Mouse (Mus musculus) neural tube, embryonic 11.5 days (tissue): ENCODE results near the gene Nfia. TPM values are rescaled to one million over a fixed set of nuclear protein-coding genes. Genes with fewer than 3 reads are reported as not detected.

Source experiments
- ATAC-seq: fragments of 200-750 bp; cut with Nextera tagmentation; 2 replicates; pipeline ENCODE4 v1.8.0; 2017; ENCODE audit warnings: moderate number of reproducible peaks, mild to moderate bottlenecking, moderate TSS enrichment, moderate library complexity; ENCODE audit not compliant: insufficient read depth, low FRiP score, low TSS enrichment
- DNase-seq: peaks from one replicate; pipeline ENCODE4 v3.0.0-alpha.2; 2015; ENCODE audit warnings: low spot score
- H3K27ac ChIP-seq: fragments of 300-500 bp; sonication (generic); 2 replicates; pipeline ENCODE4 v1.5.1; 2014; ENCODE audit warnings: low read depth, mild to moderate bottlenecking, low read length
- H3K27me3 ChIP-seq: fragments of 300-500 bp; sonication (generic); 2 replicates; pipeline ENCODE4 v1.6.1; 2014; ENCODE audit warnings: mild to moderate bottlenecking, low read length, mixed read lengths; ENCODE audit not compliant: control insufficient read depth, insufficient read depth
- H3K36me3 ChIP-seq: fragments of 300-500 bp; sonication (generic); 2 replicates; pipeline ENCODE4 v1.6.1; 2014; ENCODE audit warnings: mild to moderate bottlenecking, low read length, moderate library complexity, mixed read lengths; ENCODE audit not compliant: control insufficient read depth, insufficient read depth
- H3K4me1 ChIP-seq: fragments of 300-500 bp; sonication (generic); 2 replicates; pipeline ENCODE4 v1.6.1; 2014; ENCODE audit warnings: low read length, mixed read lengths; ENCODE audit not compliant: control insufficient read depth, insufficient read depth
- H3K4me2 ChIP-seq: fragments of 300-500 bp; sonication (generic); 2 replicates; pipeline ENCODE4 v1.6.1; 2014; ENCODE audit warnings: low read depth, mild to moderate bottlenecking, moderate library complexity
- H3K4me3 ChIP-seq: fragments of 300-500 bp; sonication (generic); 2 replicates; pipeline ENCODE4 v1.5.1; 2014; ENCODE audit warnings: low read depth, low read length
- H3K9ac ChIP-seq: fragments of 300-500 bp; sonication (generic); 2 replicates; pipeline ENCODE4 v1.6.1; 2014; ENCODE audit warnings: mild to moderate bottlenecking, low read length
- H3K9me3 ChIP-seq: fragments of 300-500 bp; sonication (generic); 2 replicates; pipeline ENCODE4 v1.6.1; 2016; ENCODE audit warnings: low read length; ENCODE audit not compliant: control insufficient read depth
- WGBS: fragments of 180-500 bp; shearing (Covaris S2); extraction: QIAGEN DNeasy Blood & Tissue Kit; methylation state at CpG from one replicate; pipeline ENCODE4 v1.1.7; 2014; 5-methylcytosine and 5-hydroxymethylcytosine counted together
- polyA plus RNA-seq: library from polyadenylated mRNA; unstranded; fragments of >200 nt; fragmentation: Nextera tagmentation; extraction: Ambion mirVana; gene quantifications from 2 replicates; pipeline ENCODE4 v1.2.1, GENCODE M21; 2014

The Nfia gene
- polyA plus RNA-seq, 1 experiment from 2014 or later: 29.0 TPM

DNA sequence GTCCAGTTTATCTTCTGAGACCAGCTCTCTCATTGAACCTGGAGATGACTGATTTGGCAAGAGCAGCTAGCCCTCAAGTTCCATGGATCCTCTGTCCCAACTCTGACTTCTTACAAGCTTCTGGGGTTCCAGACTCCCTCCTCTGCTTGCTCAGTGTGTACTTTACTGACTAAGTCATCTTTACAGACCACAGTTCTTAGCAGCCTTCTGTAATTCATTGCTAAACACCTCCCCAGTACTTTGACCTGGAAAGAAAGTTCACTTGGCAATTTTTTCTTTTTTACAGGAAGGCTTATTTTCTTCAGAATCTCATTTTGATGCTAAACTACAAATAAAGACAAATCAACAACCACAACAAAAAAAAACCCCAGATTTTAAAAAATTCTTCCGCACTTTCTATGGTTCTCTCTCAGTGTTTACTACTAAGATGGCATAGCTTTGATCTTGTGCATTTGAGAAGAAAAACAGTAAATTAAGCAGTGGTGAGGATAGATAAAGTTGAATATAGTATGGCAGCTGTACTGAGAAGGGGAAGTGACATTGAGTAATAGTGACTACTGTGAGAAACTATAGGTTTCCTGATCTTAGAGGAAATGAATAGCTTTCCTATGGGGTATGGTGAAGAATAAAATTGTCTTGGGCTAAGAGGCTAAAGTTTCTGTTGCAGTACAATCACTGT lies 213.7 kb downstream of the Nfia start:
- Histone ChIP-seq H3K4me3 (no peak overlapping the region), H3K4me2 (no peak overlapping the region), H3K4me1 (no peaks in the 10 kb centered on the region; the same call in 1 of the 2 replicates), H3K27me3 (no peaks in the 10 kb centered on the region), H3K9ac (no peak overlapping the region), H3K36me3 (no peaks in the 10 kb centered on the region), H3K27ac (no peak overlapping the region), H3K9me3 (no peaks in the 10 kb centered on the region)
- no peak for ATAC-seq
- no peak for DNase-seq
- WGBS: 96% methylated on average over 1 of the region's 1 CpGs

DNA sequence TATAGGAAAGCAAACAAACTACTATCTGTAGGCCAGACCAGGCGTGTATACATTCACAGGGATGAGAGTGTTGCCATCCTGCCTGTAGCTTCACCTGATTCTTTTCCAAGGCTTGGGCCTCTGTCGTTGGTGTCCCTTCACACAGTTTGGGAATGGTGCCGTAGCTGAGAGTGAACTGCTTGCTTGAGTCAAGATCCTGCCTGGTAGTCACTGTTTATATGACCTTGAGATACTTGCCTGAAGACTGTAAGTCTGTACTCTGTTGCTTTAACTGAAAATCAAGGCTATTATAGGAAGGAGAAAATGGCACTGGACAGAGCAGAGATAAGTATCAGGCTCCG lies 214.2 kb downstream of the Nfia start:
- H3K4me1 ChIP-seq: peaks cover 2% of the 10 kb centered on the region; the same call in 1 of the 2 replicates
- no peak overlapping the region for H3K4me3 ChIP-seq
- H3K9me3 ChIP-seq: no peaks in the 10 kb centered on the region
- no peaks in the 10 kb centered on the region for H3K36me3 ChIP-seq
- H3K27me3 ChIP-seq: no peaks in the 10 kb centered on the region
- ATAC-seq (no peak), DNase-seq (no peak)
- WGBS: 87% methylated on average over 4 of the region's 4 CpGs
- no peak overlapping the region for H3K4me2 ChIP-seq
- H3K9ac ChIP-seq: no peak overlapping the region
- no peak overlapping the region for H3K27ac ChIP-seq

DNA sequence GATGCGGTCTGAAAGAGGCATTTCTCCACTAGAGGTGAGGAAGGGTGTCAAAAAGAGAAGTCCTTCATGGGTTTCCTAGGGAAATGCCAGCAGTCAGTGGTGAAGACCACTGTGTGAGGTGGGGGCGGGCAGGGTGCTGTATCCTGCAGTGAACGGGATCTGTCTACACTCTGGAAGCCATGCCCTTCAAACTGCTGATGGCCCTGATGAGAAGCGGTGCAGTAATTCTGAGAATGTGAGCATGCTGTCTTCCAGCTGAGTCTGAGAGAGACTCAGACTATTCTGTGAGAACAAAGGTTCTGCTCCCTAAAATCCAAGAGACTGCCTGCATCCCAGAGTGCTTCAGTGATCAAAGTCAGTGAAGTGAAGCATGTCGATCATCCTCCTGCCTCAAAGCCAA lies 216.2 kb downstream of the Nfia start:
- WGBS: 52% methylated on average over 5 of the region's 5 CpGs
- H3K27me3 ChIP-seq: no peaks in the 10 kb centered on the region

DNA sequence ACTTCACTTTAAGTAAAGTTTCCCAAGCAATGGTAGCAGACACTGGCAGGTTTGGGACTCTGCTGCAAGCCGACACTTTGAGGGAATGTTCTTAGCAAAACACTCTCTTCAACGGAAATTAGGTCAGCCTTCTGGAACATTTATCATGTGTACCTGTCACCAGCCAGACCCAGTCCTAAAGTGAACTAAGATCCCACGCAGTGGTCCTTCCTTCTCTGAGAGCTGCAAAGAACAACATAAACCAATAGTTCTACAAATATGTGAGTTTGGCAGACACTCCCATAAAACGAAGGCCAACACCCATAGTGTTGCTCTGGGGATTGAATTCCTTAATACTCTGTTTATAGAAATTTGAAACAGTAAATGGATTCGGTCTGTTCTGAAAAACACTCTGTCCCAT lies 217.9 kb downstream of the Nfia start:
- Histone ChIP-seq H3K9me3 (no peaks in the 10 kb centered on the region), H3K27me3 (no peaks in the 10 kb centered on the region), H3K36me3 (no peaks in the 10 kb centered on the region), H3K9ac (no peak overlapping the region), H3K4me3 (no peak overlapping the region), H3K4me1 (peaks cover 2% of the 10 kb centered on the region; the same call in 1 of the 2 replicates), H3K27ac (no peak overlapping the region), H3K4me2 (no peak overlapping the region)
- WGBS: 56% methylated on average over 5 of the region's 5 CpGs
- no peak for ATAC-seq
- no peak for DNase-seq

More for the DNA sequence above, 216.2 kb downstream of the Nfia start:
- DNase-seq: no peak
- no peak overlapping the region for H3K4me2 ChIP-seq
- no peaks in the 10 kb centered on the region for H3K9me3 ChIP-seq
- H3K9ac ChIP-seq: no peak overlapping the region
- H3K4me1 ChIP-seq: peaks cover 2% of the 10 kb centered on the region; the same call in 1 of the 2 replicates
- no peak overlapping the region for H3K27ac ChIP-seq
- no peak for ATAC-seq
- no peak overlapping the region for H3K4me3 ChIP-seq
- no peaks in the 10 kb centered on the region for H3K36me3 ChIP-seq

DNA sequence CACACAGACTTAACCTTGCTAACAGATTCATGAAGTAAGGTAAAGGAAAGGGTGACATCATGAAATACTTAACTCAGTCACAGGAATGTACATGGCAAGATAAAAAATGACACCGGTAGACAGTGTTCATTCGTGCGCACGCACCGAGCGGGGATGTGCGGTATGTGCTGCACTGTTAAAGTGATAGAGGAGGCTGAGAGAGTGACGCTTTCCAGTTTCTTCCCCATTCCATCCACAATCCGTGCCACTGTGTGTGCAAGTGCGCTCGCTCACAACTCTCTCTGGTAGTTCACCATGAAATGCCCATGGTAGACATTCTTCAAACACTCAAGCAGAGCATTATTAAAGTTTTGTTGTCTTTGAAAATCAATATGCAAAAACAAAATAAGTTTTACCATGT lies 218.9 kb downstream of the Nfia start:
- no peak overlapping the region for H3K9ac ChIP-seq
- H3K27me3 ChIP-seq: no peaks in the 10 kb centered on the region
- no peaks in the 10 kb centered on the region for H3K36me3 ChIP-seq
- peaks cover 2% of the 10 kb centered on the region; the same call in 1 of the 2 replicates for H3K4me1 ChIP-seq
- H3K4me3 ChIP-seq: no peak overlapping the region
- H3K9me3 ChIP-seq: no peaks in the 10 kb centered on the region
- H3K4me2 ChIP-seq: no peak overlapping the region
- ATAC-seq (no peak; the same call in 1 of the 2 replicates), DNase-seq (no peak)
- no peak overlapping the region for H3K27ac ChIP-seq
- WGBS: 83% methylated on average over 11 of the region's 11 CpGs

DNA sequence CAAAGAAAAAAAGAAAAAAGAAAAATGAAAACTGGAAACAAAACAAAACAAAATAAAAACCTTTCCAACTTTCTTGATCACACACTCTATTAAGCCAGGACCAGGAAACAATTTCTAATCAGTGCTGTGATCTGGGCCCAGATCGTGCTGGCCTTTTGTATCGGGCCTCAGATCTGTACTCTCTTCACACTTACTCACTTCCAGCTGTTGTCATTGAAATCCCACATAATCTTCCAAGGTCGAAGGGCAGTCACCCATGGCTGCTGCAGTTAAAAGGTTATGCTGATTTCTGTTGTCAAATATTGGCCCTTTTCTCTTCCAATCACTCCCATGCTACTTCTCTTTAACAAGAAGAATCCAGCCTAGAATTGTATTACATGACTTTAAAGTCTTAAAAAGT lies 219.3 kb downstream of the Nfia start:
- Histone ChIP-seq H3K4me2 (no peak overlapping the region), H3K9ac (no peak overlapping the region), H3K9me3 (no peaks in the 10 kb centered on the region), H3K27me3 (no peaks in the 10 kb centered on the region), H3K36me3 (no peaks in the 10 kb centered on the region), H3K4me3 (no peak overlapping the region), H3K4me1 (peaks cover 2% of the 10 kb centered on the region; the same call in 1 of the 2 replicates), H3K27ac (no peak overlapping the region)
- ATAC-seq (no peak), DNase-seq (no peak)
- WGBS: 38% methylated on average over 3 of the region's 3 CpGs

DNA sequence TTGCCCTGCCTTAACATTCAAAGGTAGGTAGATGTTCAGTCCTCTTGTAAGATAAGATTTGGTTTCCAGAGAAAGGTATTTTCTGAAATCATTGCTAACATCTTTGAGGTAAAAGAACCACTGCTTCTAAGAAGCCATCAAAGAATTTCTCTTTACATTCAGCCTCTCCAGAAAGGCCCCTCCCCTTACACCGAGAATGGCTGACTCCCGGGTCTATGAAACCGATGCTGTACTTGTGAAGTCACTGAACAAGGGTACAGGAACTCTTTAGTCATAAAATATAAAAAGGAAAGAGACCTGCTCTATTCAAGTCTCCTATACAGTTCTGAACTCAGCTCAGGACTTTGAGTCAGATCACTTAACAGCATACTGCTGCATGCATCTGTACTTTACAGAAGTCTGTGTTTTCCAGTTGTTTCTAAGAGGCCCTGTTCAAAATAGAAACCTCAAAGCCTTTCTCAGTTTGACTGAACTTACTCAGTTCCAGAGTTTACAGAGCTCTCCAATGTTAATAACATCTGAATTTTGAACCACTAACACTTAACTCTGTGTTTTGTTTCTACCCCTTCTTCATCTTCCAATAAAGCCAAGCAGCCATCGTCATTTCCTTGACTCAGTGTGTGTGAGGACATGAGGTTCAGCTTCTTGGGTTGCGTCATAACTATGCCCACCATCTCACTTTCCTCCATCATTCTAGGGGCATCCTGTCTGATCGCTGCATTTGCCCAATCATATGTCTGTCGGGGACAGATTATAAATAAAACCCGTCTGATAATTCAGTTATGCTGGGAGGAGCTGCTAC lies 223.6 kb downstream of the Nfia start:
- WGBS: 89% methylated on average over 8 of the region's 8 CpGs
- Histone ChIP-seq H3K27me3 (no peaks in the 10 kb centered on the region), H3K36me3 (no peaks in the 10 kb centered on the region), H3K4me2 (no peak overlapping the region), H3K27ac (no peak overlapping the region), H3K9ac (no peak overlapping the region), H3K9me3 (no peaks in the 10 kb centered on the region), H3K4me1 (0 out of 2 replicates have a peak, but pooled peaks cover 2% of the 10 kb centered on the region), H3K4me3 (no peak overlapping the region)
- no peak for DNase-seq
- ATAC-seq: no peak

DNA sequence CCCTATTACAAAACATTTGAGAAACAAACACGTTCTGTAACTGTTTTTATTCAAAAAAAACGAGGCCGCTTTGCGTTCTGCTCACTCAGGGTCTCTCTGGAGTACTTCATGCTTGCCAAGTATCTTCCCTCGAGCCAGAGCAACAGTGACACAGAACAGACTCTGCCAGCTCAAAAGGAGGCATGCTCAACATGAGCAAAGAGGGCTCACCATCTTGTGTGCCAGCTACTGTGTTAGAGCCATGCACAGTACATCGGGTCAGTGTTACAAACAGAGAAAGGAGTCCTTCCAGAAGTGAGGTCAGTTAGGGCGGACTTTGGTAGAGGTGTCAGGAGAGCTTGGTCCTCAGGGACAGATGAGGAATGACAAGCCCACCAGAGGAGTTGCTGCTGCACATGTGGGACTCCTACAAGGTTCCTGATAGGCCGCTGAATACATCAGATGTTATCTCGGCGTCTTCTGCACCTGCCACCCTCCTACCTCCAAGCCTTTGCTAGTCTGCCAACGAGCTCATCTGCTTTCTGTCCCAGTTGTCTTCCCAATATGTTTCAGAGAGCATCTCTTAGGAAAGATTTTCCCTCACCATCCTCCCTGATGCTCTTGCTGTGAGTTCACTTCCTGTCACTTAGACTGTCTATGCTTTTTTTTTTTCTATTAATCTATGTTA lies 224.8 kb downstream of the Nfia start:
- H3K4me2 ChIP-seq: no peak overlapping the region

More for the DNA sequence above, 224.8 kb downstream of the Nfia start:
- ATAC-seq (no peak), DNase-seq (no peak)
- no peak overlapping the region for H3K27ac ChIP-seq
- no peak overlapping the region for H3K9ac ChIP-seq
- H3K4me3 ChIP-seq: no peak overlapping the region
- H3K9me3 ChIP-seq: no peaks in the 10 kb centered on the region
- H3K36me3 ChIP-seq: no peaks in the 10 kb centered on the region
- WGBS: 88% methylated on average over 11 of the region's 11 CpGs
- H3K4me1 ChIP-seq: no peaks in the 10 kb centered on the region
- H3K27me3 ChIP-seq: no peaks in the 10 kb centered on the region
